Comparison of ENCODE assay signal across 10 mouse cellular contexts in the genomic region with DNA sequence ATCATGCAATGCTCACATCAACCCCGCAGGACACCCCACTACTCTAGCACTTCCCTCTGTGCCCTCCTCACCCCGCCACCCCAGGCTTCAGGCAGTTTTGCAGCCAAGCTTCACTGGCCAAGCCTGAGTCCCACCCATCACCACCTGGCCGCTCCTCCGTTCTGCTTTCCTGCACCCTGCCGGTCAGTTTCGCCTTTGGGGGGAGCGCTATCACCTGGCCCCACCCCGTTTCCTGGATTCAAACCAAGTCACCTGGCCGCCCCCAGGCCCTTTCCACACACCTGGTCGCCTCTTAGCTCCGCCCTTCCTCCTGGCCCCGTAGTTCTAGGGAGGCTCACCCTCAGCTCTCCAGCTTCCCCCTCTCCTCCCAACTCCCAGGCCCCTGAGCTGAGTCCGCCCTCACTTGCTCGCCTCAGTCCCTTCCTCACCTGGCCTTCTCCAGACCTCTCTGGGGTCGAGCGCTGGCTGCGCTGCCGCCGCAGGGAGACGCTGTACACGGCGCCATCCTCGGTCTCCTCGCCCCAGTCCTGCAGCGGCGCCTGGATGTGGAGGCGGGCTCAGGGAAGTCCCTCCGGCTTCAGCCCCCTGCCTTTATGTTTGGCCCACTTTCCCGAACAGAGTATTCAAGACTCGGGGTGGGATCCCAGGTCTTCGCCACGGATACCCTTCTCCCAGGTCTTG. TPM values are rescaled to one million over a fixed set of nuclear protein-coding genes. Genes with fewer than 3 reads are reported as not detected.
DNase-seq lines count a peak whose midpoint lies in the region; ATAC-seq and TF ChIP-seq lines count a peak whose summit lies in the region.
"Had no signal": no experiment of that assay in that cellular context is flagged by ENCODE, and none has a peak within 500 bp of the region (broad histone marks: within the 10 kb centered on the region; RNA-seq: fewer than 3 reads in every experiment).

No protein-coding gene starts in this region.

- peak overlapping the region; percentile 64 for H3K4me3 ChIP-seq in heart, embryonic 10.5 days
- H3K4me3 ChIP-seq in forebrain, embryonic 10.5 days, result peak overlapping the region; percentile 63
- peak overlapping the region; percentile 61 for H3K4me3 ChIP-seq in kidney, embryonic 15.5 days (replicated peaks)
- H3K4me3 ChIP-seq in stomach, postnatal 0 days (ENCODE audit: low read depth, low read length), result peak overlapping the region; percentile 52

- peak overlapping the region; percentile 45 for H3K9ac ChIP-seq in kidney, embryonic 15.5 days
- peak overlapping the region; percentile 31; the same call in 1 of the 2 replicates for H3K9ac ChIP-seq in stomach, postnatal 0 days (ENCODE audit: low read length)

- peaks cover 100% of the 10 kb centered on the region for H3K27me3 ChIP-seq in heart, embryonic 10.5 days (ENCODE audit: insufficient read depth, poor library complexity, severe bottlenecking)
- H3K27me3 ChIP-seq in forebrain, embryonic 10.5 days (ENCODE audit: poor library complexity, severe bottlenecking), result peaks cover 100% of the 10 kb centered on the region
- peaks cover 66% of the 10 kb centered on the region for H3K27me3 ChIP-seq in kidney, embryonic 15.5 days
- H3K27me3 ChIP-seq in stomach, postnatal 0 days (ENCODE audit: control insufficient read depth, insufficient read depth, low read length), result no peaks in the 10 kb centered on the region; the same call in 1 of the 2 replicates

- H3K4me2 ChIP-seq in kidney, embryonic 15.5 days, result peak overlapping the region; percentile 92
- H3K4me2 ChIP-seq in stomach, postnatal 0 days (replicated peaks; ENCODE audit: low read depth), result peak overlapping the region; percentile 56

- no peak overlapping the region; the same call in 1 of the 2 replicates for H3K27ac ChIP-seq in heart, embryonic 10.5 days
- peak overlapping the region; percentile 48; the same call in 1 of the 2 replicates for H3K27ac ChIP-seq in forebrain, embryonic 10.5 days
- H3K27ac ChIP-seq in kidney, embryonic 15.5 days, result peak overlapping the region; percentile 79
- H3K27ac ChIP-seq in stomach, postnatal 0 days (replicated peaks), result no peak overlapping the region

- no peak for TF ChIP-seq EP300 in stomach, postnatal 0 days (optimal IDR thresholded peaks at IDR 0.05)

- no peaks in the 10 kb centered on the region for H3K36me3 ChIP-seq in heart, embryonic 10.5 days
- H3K36me3 ChIP-seq in forebrain, embryonic 10.5 days (replicated peaks), result no peaks in the 10 kb centered on the region
- no peaks in the 10 kb centered on the region for H3K36me3 ChIP-seq in kidney, embryonic 15.5 days
- no peaks in the 10 kb centered on the region for H3K36me3 ChIP-seq in stomach, postnatal 0 days (ENCODE audit: control insufficient read depth, insufficient read depth, low read length)

- WGBS in heart, embryonic 10.5 days, result 2% methylated on average over 32 of the region's 32 CpGs
- WGBS in forebrain, embryonic 10.5 days, result under 1% methylated on average over 32 of the region's 32 CpGs
- under 1% methylated on average over 32 of the region's 32 CpGs for WGBS in kidney, embryonic 15.5 days
- 2% methylated on average over 32 of the region's 32 CpGs for WGBS in stomach, postnatal 0 days

- peaks cover 24% of the 10 kb centered on the region for H3K4me1 ChIP-seq in heart, embryonic 10.5 days
- H3K4me1 ChIP-seq in forebrain, embryonic 10.5 days, result peaks cover 47% of the 10 kb centered on the region
- H3K4me1 ChIP-seq in kidney, embryonic 15.5 days, result peaks cover 32% of the 10 kb centered on the region
- 0 out of 2 replicates have a peak, but pooled peaks cover 2% of the 10 kb centered on the region for H3K4me1 ChIP-seq in stomach, postnatal 0 days (replicated peaks; ENCODE audit: control insufficient read depth, insufficient read depth)

- no peaks in the 10 kb centered on the region for H3K9me3 ChIP-seq in heart, embryonic 10.5 days
- no peaks in the 10 kb centered on the region for H3K9me3 ChIP-seq in forebrain, embryonic 10.5 days
- no peaks in the 10 kb centered on the region for H3K9me3 ChIP-seq in kidney, embryonic 15.5 days (replicated peaks)
- no peaks in the 10 kb centered on the region for H3K9me3 ChIP-seq in stomach, postnatal 0 days (ENCODE audit: control insufficient read depth, low read length)

- peak; percentile 76 for ATAC-seq in kidney, embryonic 15.5 days (replicated peaks; ENCODE audit: low FRiP score)
- ATAC-seq in stomach, postnatal 0 days (ENCODE audit: low FRiP score, low TSS enrichment), result peak; percentile 38

- no peak for DNase-seq in heart, embryonic 10.5 days (ENCODE audit: low spot score)
- no peak for DNase-seq in heart, adult 9 months (ENCODE audit: low spot score in 2 of 2)
- peak; percentile 43 for DNase-seq in adrenal gland, postnatal 14 days
- no peak for DNase-seq in forebrain, embryonic 10.5 days (ENCODE audit: extremely low spot score, low spot score)
- peak; percentile 31 to 49 for DNase-seq in lung, postnatal 4 days
- DNase-seq in stomach, postnatal 0 days (ENCODE audit: low spot score), result peak; percentile 60
- no peak for DNase-seq in frontal cortex, postnatal 14 days (ENCODE audit: low spot score in 2 of 2)

- peak; percentile 27 for TF ChIP-seq CTCF in stomach, postnatal 0 days (IDR thresholded peaks at IDR 0.05; ENCODE audit: low read depth)

RNA-seq across cellular contexts. Expression of gene Rgl3, which starts 0.7 kb away (rescaled TPM):
- polyA plus RNA-seq in heart, embryonic 10.5 days (2016; fragmentation: Nextera tagmentation; extraction: Ambion mirVana), result 1.8 and 2.3 TPM in 2 replicates
- total RNA-seq in adrenal gland, postnatal 14 days (2021), result 18.1 and 19.0 TPM in 2 replicates
- 4.7 and 5.2 TPM in 2 replicates for polyA plus RNA-seq in forebrain, embryonic 10.5 days (2016; fragmentation: Nextera tagmentation; extraction: Ambion mirVana)
- polyA plus RNA-seq in kidney, embryonic 15.5 days (2015; fragmentation: Nextera tagmentation; extraction: Ambion mirVana), result 23.7 and 24.5 TPM in 2 replicates
- 2.7 and 2.9 TPM in 2 replicates for polyA plus RNA-seq in stomach, postnatal 0 days (2015; fragmentation: Nextera tagmentation; extraction: Ambion mirVana)
- total RNA-seq: CH12.LX; hematopoietic stem cell, adult 5-6 weeks had no signal

RNA-seq across cellular contexts. Expression of gene Ccdc151, which starts 13.9 kb away (rescaled TPM):
- 0.20 and 0.75 TPM in 2 replicates for polyA plus RNA-seq in heart, embryonic 10.5 days (2016; fragmentation: Nextera tagmentation; extraction: Ambion mirVana)
- total RNA-seq in adrenal gland, postnatal 14 days (2021), result 0.45 and 0.56 TPM in 2 replicates
- 4.6 and 5.0 TPM in 2 replicates for polyA plus RNA-seq in forebrain, embryonic 10.5 days (2016; fragmentation: Nextera tagmentation; extraction: Ambion mirVana)
- 1.6 TPM in 2 replicates for polyA plus RNA-seq in kidney, embryonic 15.5 days (2015; fragmentation: Nextera tagmentation; extraction: Ambion mirVana)
- polyA plus RNA-seq in stomach, postnatal 0 days (2015; fragmentation: Nextera tagmentation; extraction: Ambion mirVana), result 0.07 and 0.19 TPM in 2 replicates
- total RNA-seq: hematopoietic stem cell, adult 5-6 weeks had no signal

RNA-seq across cellular contexts. Expression of gene Prkcsh, which starts 14.0 kb away (rescaled TPM):
- 89.8 and 106 TPM in 2 replicates for polyA plus RNA-seq in heart, embryonic 10.5 days (2016; fragmentation: Nextera tagmentation; extraction: Ambion mirVana)
- 133 and 135 TPM in 2 replicates for total RNA-seq in adrenal gland, postnatal 14 days (2021)
- 109 and 110 TPM in 2 replicates for polyA plus RNA-seq in forebrain, embryonic 10.5 days (2016; fragmentation: Nextera tagmentation; extraction: Ambion mirVana)
- polyA plus RNA-seq in kidney, embryonic 15.5 days (2015; fragmentation: Nextera tagmentation; extraction: Ambion mirVana), result 137 and 140 TPM in 2 replicates
- polyA plus RNA-seq in stomach, postnatal 0 days (2015; fragmentation: Nextera tagmentation; extraction: Ambion mirVana), result 45.0 and 48.4 TPM in 2 replicates

RNA-seq across cellular contexts. Expression of gene Epor, which starts 25.3 kb away (rescaled TPM):
- 25.0 and 25.9 TPM in 2 replicates for polyA plus RNA-seq in heart, embryonic 10.5 days (2016; fragmentation: Nextera tagmentation; extraction: Ambion mirVana)
- 3.8 and 4.1 TPM in 2 replicates for total RNA-seq in adrenal gland, postnatal 14 days (2021)
- polyA plus RNA-seq in forebrain, embryonic 10.5 days (2016; fragmentation: Nextera tagmentation; extraction: Ambion mirVana), result 10.2 and 10.8 TPM in 2 replicates
- 12.1 and 15.2 TPM in 2 replicates for polyA plus RNA-seq in kidney, embryonic 15.5 days (2015; fragmentation: Nextera tagmentation; extraction: Ambion mirVana)
- 2.8 and 3.4 TPM in 2 replicates for polyA plus RNA-seq in stomach, postnatal 0 days (2015; fragmentation: Nextera tagmentation; extraction: Ambion mirVana)

RNA-seq across cellular contexts. Expression of gene Swsap1, which starts 33.0 kb away (rescaled TPM):
- polyA plus RNA-seq in heart, embryonic 10.5 days (2016; fragmentation: Nextera tagmentation; extraction: Ambion mirVana), result 5.7 and 6.9 TPM in 2 replicates
- 13.1 and 13.7 TPM in 2 replicates for total RNA-seq in adrenal gland, postnatal 14 days (2021)
- 7.2 and 9.6 TPM in 2 replicates for polyA plus RNA-seq in forebrain, embryonic 10.5 days (2016; fragmentation: Nextera tagmentation; extraction: Ambion mirVana)
- polyA plus RNA-seq in kidney, embryonic 15.5 days (2015; fragmentation: Nextera tagmentation; extraction: Ambion mirVana), result 7.9 and 12.6 TPM in 2 replicates
- 4.2 and 5.4 TPM in 2 replicates for polyA plus RNA-seq in stomach, postnatal 0 days (2015; fragmentation: Nextera tagmentation; extraction: Ambion mirVana)

Comparison
In these comparisons a context has a peak if more than half of its experiments do, and no peak if none do; other contexts are left out.
1. DNase-seq: peak in adrenal gland, postnatal 14 days (single experiment), lung, postnatal 4 days (2 of 2) and stomach, postnatal 0 days (single experiment); none in heart, embryonic 10.5 days (single experiment), heart, adult 9 months (0 of 2), forebrain, embryonic 10.5 days (single experiment) and frontal cortex, postnatal 14 days (0 of 2).
2. H3K27ac ChIP-seq: peak in forebrain, embryonic 10.5 days (single experiment) and kidney, embryonic 15.5 days (single experiment); none in heart, embryonic 10.5 days (single experiment) and stomach, postnatal 0 days (single experiment).
3. Peak in every context shown above with its lines, with median percentiles within 50 percentile points of each other: H3K4me3 ChIP-seq.